Mouse (Mus musculus) hematopoietic multipotent progenitor cell, adult 10-12 weeks (in vitro differentiated cells): ENCODE results near the gene Neurod1. TPM values are rescaled to one million over a fixed set of nuclear protein-coding genes. Genes with fewer than 3 reads are reported as not detected.

Experiments used
- polyA plus RNA-seq: library from polyadenylated mRNA; stranded (reverse); fragments of >175 nt; gene quantifications from 2 replicates; pipeline ENCODE4 v1.2.3, GENCODE M21; 2012; ENCODE audit warnings: low replicate concordance

Gene Neurod1
- not detected in 2 replicates for polyA plus RNA-seq

DNA sequence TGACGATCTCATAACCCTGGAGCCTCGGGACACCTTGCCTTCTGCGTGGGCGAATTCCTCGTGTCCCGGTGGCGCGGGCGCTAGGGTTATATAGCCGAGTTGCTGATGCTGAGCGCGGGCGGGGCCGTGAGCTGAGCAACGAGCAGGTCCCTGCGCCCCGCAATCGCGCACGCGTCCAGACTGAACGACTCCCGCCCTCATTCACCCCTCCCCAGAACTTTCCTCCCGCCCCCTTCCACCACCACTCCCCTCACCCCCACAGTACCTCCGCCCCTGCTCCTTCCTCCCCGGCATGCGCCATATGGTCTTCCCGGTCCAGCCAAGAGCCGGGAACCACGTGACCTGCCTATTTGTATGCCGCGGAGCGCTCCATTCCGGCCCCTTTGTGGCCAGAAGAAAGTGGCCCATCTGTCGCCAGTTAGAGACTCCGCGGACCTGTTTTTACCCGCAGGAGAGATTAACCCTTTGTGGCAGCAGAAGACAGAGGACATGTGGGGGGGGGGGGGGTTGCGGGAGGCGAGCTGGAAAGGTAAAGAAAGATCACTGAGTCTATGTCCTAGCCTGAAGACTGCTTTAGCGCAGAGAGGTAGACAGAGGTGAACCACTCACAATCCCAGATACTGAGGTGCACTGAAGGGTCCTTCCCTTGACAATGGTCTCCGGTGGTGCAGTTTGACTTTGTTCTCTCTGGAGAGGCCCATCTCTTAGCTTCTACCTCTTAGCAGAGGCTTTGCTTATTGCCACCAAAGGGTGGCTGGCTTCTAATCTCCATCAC is at the start of gene Neurod1, which contains the start of gene Cerkl:
Neurod1 (minus strand) TSS at position 177 of the 775 bp plus-strand sequence.
Cerkl (minus strand) TSS at position 211 of the 775 bp plus-strand sequence.

Other genes with a start within 250 kb of the Neurod1 start
- gene Itga4, start 201.3 kb downstream of the Neurod1 start, polyA plus RNA-seq, result 30.6 and 66.8 TPM in 2 replicates
- gene Cerkl, start within 50 bp of the Neurod1 start, polyA plus RNA-seq, result 0.35 and 2.4 TPM in 2 replicates
- 7.7 and 26.3 TPM in 2 replicates for gene Itprid2, start 178.6 kb upstream of the Neurod1 start, polyA plus RNA-seq